ENCODE assay signal across 25 mouse cellular contexts in the genomic region with DNA sequence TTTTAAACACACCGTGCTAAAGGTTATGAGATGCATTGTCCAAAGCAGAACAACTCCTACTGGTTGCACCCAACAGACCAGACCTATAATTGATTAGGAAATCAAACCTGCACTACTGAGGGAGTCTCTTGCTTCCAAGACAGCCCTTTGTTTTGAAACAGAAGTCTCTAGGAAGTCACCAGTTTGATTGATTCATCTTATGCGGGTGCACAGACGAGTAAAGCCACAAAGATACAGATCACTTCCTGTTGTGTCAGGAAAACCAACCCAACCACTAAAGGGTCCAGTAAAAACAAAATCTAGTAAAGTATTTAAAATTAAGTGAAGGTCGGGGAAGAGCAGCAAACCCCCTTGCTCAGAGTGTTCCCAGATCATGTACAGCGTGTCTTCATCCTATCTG.
"Had no signal": no experiment of that assay in that cellular context is flagged by ENCODE, and none has a peak within 500 bp of the region (broad histone marks: within the 10 kb centered on the region; RNA-seq: fewer than 3 reads in every experiment).

No protein-coding gene starts in this region.

- H3K27ac ChIP-seq: heart, embryonic 10.5 days; hindbrain, embryonic 13.5 days; hindbrain, embryonic 15.5 days; hindbrain, postnatal 0 days; kidney, embryonic 15.5 days; kidney, postnatal 0 days; layer of hippocampus, adult 2 months; left cerebral cortex, adult 2 months; limb, embryonic 13.5 days; limb, embryonic 15.5 days; liver, embryonic 12.5 days; liver, embryonic 14.5 days had no signal

- H3K4me3 ChIP-seq: heart, embryonic 10.5 days; heart, embryonic 12.5 days; hindbrain, embryonic 13.5 days; hindbrain, embryonic 15.5 days; kidney, embryonic 15.5 days; layer of hippocampus, adult 2 months; left cerebral cortex, adult 2 months; limb, embryonic 13.5 days; limb, embryonic 15.5 days; liver, embryonic 12.5 days had no signal

- H3K4me1 ChIP-seq: heart, embryonic 10.5 days; heart, embryonic 12.5 days; hindbrain, embryonic 13.5 days; hindbrain, embryonic 15.5 days; kidney, embryonic 15.5 days; limb, embryonic 13.5 days; limb, embryonic 15.5 days; liver, embryonic 12.5 days had no signal

- ATAC-seq: hindbrain, postnatal 0 days; intestine, embryonic 16.5 days; liver, embryonic 12.5 days had no signal

- DNase-seq: gastrocnemius, postnatal 14 days; gastrocnemius, postnatal 36 days; heart, adult 18-20 months; heart, postnatal 10 days; heart, postnatal 4 days; kidney, adult 11 months; kidney, adult 2 months; kidney, adult 9 months; kidney, postnatal 14 days; kidney, postnatal 36 days; left cerebral cortex, postnatal 4 days had no signal
